Mouse (Mus musculus) erythroblast, embryonic 14.5 days (primary cell): ENCODE data around the gene Tlk1.

Experiments used
- GATA1 ChIP-seq: IDR thresholded peaks from 2 replicates; pipeline ENCODE4 v1.6.1; 2012; ENCODE audit warnings: low read length, inconsistent platforms, mixed read lengths
- TAL1 ChIP-seq: IDR thresholded peaks from 3 replicates; pipeline ENCODE4 v1.6.1; 2012; ENCODE audit warnings: low read length, inconsistent platforms, mixed read lengths

- TF ChIP-seq GATA1 (no peak), TAL1 (no peak)
Observed at GRCm38 (mm10) chr2:70873168-70873567, 47.6 kb upstream of the Tlk1 start.
